Mouse (Mus musculus): ENCODE measurements around the gene Gm36864.

DNA sequence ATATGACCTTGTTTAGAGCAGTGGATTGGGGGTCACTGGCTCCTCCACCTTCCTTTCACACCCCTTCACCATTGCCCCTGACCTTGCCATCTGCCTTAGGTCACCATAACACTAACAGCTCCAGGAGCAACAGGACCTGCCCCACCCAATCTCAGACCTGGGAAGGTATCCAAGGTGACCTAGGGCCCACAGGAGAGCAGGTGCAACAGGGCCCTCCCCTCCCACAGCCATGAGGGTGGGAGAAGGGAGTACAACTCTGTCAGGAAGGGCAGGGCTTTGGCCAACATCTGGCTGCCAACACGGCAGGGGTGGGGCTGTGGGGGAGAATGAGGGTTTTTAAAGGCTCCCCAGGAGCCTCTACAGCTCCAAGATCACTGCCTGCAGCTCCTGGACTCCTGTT, 10.9 kb upstream of the Gm36864 start, which contains the start of gene Klk1:
- no peak for TF ChIP-seq POLR2A (IDR thresholded peaks at IDR 0.05; ENCODE audit: low read depth, low read length)
- no peak for TF ChIP-seq CTCF (IDR thresholded peaks at IDR 0.05; ENCODE audit: extremely low read depth, insufficient read length, insufficient replicate concordance, low read depth, low read length)

Measured in small intestine, adult 2 months (tissue).